Mouse (Mus musculus) heart, embryonic 16.5 days (tissue): ENCODE data around the gene Surf6. TPM values are rescaled to one million over a fixed set of nuclear protein-coding genes. Genes with fewer than 3 reads are reported as not detected.

ENCODE experiments used
- ATAC-seq: fragments of 200-750 bp; cut with Nextera tagmentation; replicated peaks from 2 replicates; pipeline ENCODE4 v1.8.0; 2017; ENCODE audit warnings: moderate number of reproducible peaks; ENCODE audit not compliant: insufficient read depth, low FRiP score; ENCODE audit errors: extremely low read depth
- H3K27ac ChIP-seq: fragments of 300-500 bp; sonication (generic); 2 replicates; pipeline ENCODE4 v1.5.1; 2014; ENCODE audit warnings: mild to moderate bottlenecking, low read length, control low read depth, moderate library complexity
- H3K27me3 ChIP-seq: fragments of 300-500 bp; sonication (generic); 2 replicates; pipeline ENCODE4 v1.6.1; 2014; ENCODE audit warnings: low read length, mixed read lengths; ENCODE audit not compliant: control insufficient read depth, insufficient read depth
- H3K36me3 ChIP-seq: fragments of 300-500 bp; sonication (generic); 2 replicates; pipeline ENCODE4 v1.6.1; 2014; ENCODE audit not compliant: control insufficient read depth, insufficient read depth
- H3K4me1 ChIP-seq: fragments of 300-500 bp; sonication (generic); 2 replicates; pipeline ENCODE4 v1.6.1; 2014; ENCODE audit warnings: low read length, mixed read lengths; ENCODE audit not compliant: control insufficient read depth, insufficient read depth
- H3K4me2 ChIP-seq: fragments of 300-500 bp; sonication (generic); 2 replicates; pipeline ENCODE4 v1.6.1; 2014; ENCODE audit warnings: low read depth, mild to moderate bottlenecking, control low read depth, low read length
- H3K4me3 ChIP-seq: fragments of 300-500 bp; sonication (generic); 2 replicates; pipeline ENCODE4 v1.5.1; 2014; ENCODE audit warnings: mild to moderate bottlenecking, control low read depth, low read length
- H3K9ac ChIP-seq: fragments of 300-500 bp; sonication (generic); 2 replicates; pipeline ENCODE4 v1.6.1; 2014; ENCODE audit warnings: low read length, control low read depth
- H3K9me3 ChIP-seq: fragments of 300-500 bp; sonication (generic); replicated peaks from 2 replicates; pipeline ENCODE4 v1.6.1; 2016; ENCODE audit warnings: low read length; ENCODE audit not compliant: control insufficient read depth
- WGBS: fragments of 180-500 bp; shearing (Covaris S2); extraction: QIAGEN DNeasy Blood & Tissue Kit; methylation state at CpG from one replicate; pipeline ENCODE4 v1.1.7; 2014; 5-methylcytosine and 5-hydroxymethylcytosine counted together
- polyA plus RNA-seq: library from polyadenylated mRNA; unstranded; fragments of >200 nt; fragmentation: Nextera tagmentation; extraction: Ambion mirVana; gene quantifications from 2 replicates; pipeline ENCODE4 v1.2.1, GENCODE M21; 2015

The Surf6 gene
- polyA plus RNA-seq, 1 experiment from 2014 or later = 16.0 TPM

GRCm38 (mm10) chr2:26878571-26878970 is 24.1 kb downstream of the Surf6 start:
- H3K4me3 ChIP-seq = no peak overlapping the region
- no peak for ATAC-seq
- no peaks in the 10 kb centered on the region for H3K4me1 ChIP-seq
- H3K9ac ChIP-seq = no peak overlapping the region
- H3K4me2 ChIP-seq = no peak overlapping the region
- H3K9me3 ChIP-seq = peaks cover 2% of the 10 kb centered on the region; the same call in 1 of the 2 replicates
- no peaks in the 10 kb centered on the region for H3K36me3 ChIP-seq
- H3K27me3 ChIP-seq = no peaks in the 10 kb centered on the region
- H3K27ac ChIP-seq = no peak overlapping the region

- H3K9ac ChIP-seq = no peak overlapping the region
- no peaks in the 10 kb centered on the region for H3K4me1 ChIP-seq
- no peaks in the 10 kb centered on the region for H3K36me3 ChIP-seq
- no peak overlapping the region for H3K4me3 ChIP-seq
- no peaks in the 10 kb centered on the region for H3K27me3 ChIP-seq
- no peak overlapping the region for H3K4me2 ChIP-seq
- H3K9me3 ChIP-seq = no peaks in the 10 kb centered on the region
- no peak for ATAC-seq
- 56% methylated on average over 6 of the region's 6 CpGs for WGBS
- H3K27ac ChIP-seq = no peak overlapping the region
Observed at GRCm38 (mm10) chr2:26870666-26871065, 32.0 kb downstream of the Surf6 start.

DNA sequence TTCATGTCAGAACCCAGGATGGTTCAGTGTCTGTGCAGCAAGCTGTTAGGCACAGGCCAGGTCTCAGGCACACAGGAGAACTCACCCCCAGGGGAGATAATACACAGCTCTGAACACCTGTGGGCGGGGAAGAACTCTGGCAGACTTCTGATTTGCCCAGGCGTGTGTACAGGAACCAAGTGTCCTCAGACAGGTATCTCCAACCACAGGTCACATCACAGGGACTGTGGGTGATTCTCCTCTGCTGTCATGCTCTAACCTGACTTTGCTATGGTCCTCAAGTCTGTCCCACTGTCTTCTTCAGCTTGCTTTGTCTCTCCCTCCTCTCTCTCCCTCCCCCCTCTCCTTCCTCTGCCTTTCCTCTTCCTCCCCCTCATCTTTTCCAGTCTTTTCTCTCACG is 37.8 kb downstream of the Surf6 start, which contains the start of gene Abo:
Gene Abo (minus strand): TSS at position 101 of the 400 bp plus-strand sequence.
- no peaks in the 10 kb centered on the region for H3K36me3 ChIP-seq
- H3K27me3 ChIP-seq = no peaks in the 10 kb centered on the region
- 62% methylated on average over 3 of the region's 3 CpGs for WGBS
- H3K4me1 ChIP-seq = no peaks in the 10 kb centered on the region
- no peaks in the 10 kb centered on the region for H3K9me3 ChIP-seq
- no peak within 1 kb of the TSS for H3K4me2 ChIP-seq
- no peak within 1 kb of the TSS for H3K27ac ChIP-seq
- H3K4me3 ChIP-seq = no peak within 1 kb of the TSS
- no peak for ATAC-seq
- H3K9ac ChIP-seq = no peak within 1 kb of the TSS

- Histone ChIP-seq H3K36me3 (no peaks in the 10 kb centered on the region), H3K27ac (no peak overlapping the region), H3K4me1 (no peaks in the 10 kb centered on the region), H3K4me2 (no peak overlapping the region), H3K9me3 (no peaks in the 10 kb centered on the region), H3K9ac (no peak overlapping the region), H3K27me3 (no peaks in the 10 kb centered on the region), H3K4me3 (no peak overlapping the region)
- WGBS = 66% methylated on average over 3 of the region's 3 CpGs
- ATAC-seq = no peak
Observed at GRCm38 (mm10) chr2:26862856-26863255, 39.8 kb downstream of the Surf6 start.

- WGBS = 37% methylated on average over 2 of the region's 2 CpGs
- H3K27ac ChIP-seq = no peak overlapping the region
- H3K9me3 ChIP-seq = no peaks in the 10 kb centered on the region
- no peak overlapping the region for H3K4me3 ChIP-seq
- ATAC-seq = no peak
- H3K36me3 ChIP-seq = no peaks in the 10 kb centered on the region
- H3K4me1 ChIP-seq = no peaks in the 10 kb centered on the region
- no peak overlapping the region for H3K4me2 ChIP-seq
- H3K9ac ChIP-seq = no peak overlapping the region
- H3K27me3 ChIP-seq = no peaks in the 10 kb centered on the region
Observed at GRCm38 (mm10) chr2:26847706-26848105, 55.0 kb downstream of the Surf6 start.

Other genes starting within 250 kb of the Surf6 start
- gene Lcn4, start 231.6 kb downstream of the Surf6 start, polyA plus RNA-seq = not detected in 2 replicates
- 0.11 TPM in 1 of 2 replicates, not detected in the other for gene Abo, start 37.9 kb downstream of the Surf6 start, polyA plus RNA-seq
- gene Med22, start 7.8 kb upstream of the Surf6 start, polyA plus RNA-seq = 43.7 and 45.4 TPM in 2 replicates
- gene Rpl7a, start 7.9 kb upstream of the Surf6 start, polyA plus RNA-seq = 287 and 336 TPM in 2 replicates
- 36.2 and 38.1 TPM in 2 replicates for gene Surf2, start 13.5 kb upstream of the Surf6 start, polyA plus RNA-seq
- 46.8 and 47.6 TPM in 2 replicates for gene Surf1, start 13.7 kb upstream of the Surf6 start, polyA plus RNA-seq
- gene Surf4, start 31.0 kb upstream of the Surf6 start, polyA plus RNA-seq = 160 and 177 TPM in 2 replicates
- 0.26 and 0.38 TPM in 2 replicates for gene Stkld1, start 31.2 kb upstream of the Surf6 start, polyA plus RNA-seq
- gene Rexo4, start 61.5 kb upstream of the Surf6 start, polyA plus RNA-seq = 26.5 and 31.3 TPM in 2 replicates
- gene Adamts13, start 70.5 kb upstream of the Surf6 start, polyA plus RNA-seq = not detected in 2 replicates
- gene Cacfd1, start 107.0 kb upstream of the Surf6 start, polyA plus RNA-seq = 41.4 and 44.2 TPM in 2 replicates
- 0.64 and 0.65 TPM in 2 replicates for gene Slc2a6, start 125.1 kb upstream of the Surf6 start, polyA plus RNA-seq
- 0.84 and 1.1 TPM in 2 replicates for gene Mymk, start 169.3 kb upstream of the Surf6 start, polyA plus RNA-seq
- 12.4 and 14.8 TPM in 2 replicates for gene Adamtsl2, start 176.5 kb upstream of the Surf6 start, polyA plus RNA-seq
- 0.70 and 0.91 TPM in 2 replicates for gene Fam163b, start 239.6 kb upstream of the Surf6 start, polyA plus RNA-seq